Mouse (Mus musculus) common myeloid progenitor, adult 5-6 weeks (primary cell): ENCODE results near the gene Gpr82. TPM values are rescaled to one million over a fixed set of nuclear protein-coding genes. Genes with fewer than 3 reads are reported as not detected.
A peak's percentile ranks its signal among the peaks of the same experiment; 100 is the strongest.

ENCODE experiments used
- ATAC-seq: replicated peaks from 2 replicates; pipeline ENCODE4 v1.8.0; 2016; ENCODE audit warnings: low read depth, mild to moderate bottlenecking, moderate TSS enrichment, inconsistent platforms; ENCODE audit not compliant: poor library complexity, severe bottlenecking
- total RNA-seq: library from RNA; stranded (forward); fragments of 200-1000, 187-1606 nt; gene quantifications from 2 replicates; pipeline ENCODE4 v1.2.3, GENCODE M21; 2017

The Gpr82 gene
- total RNA-seq, 1 experiment from 2014 or later = not detected

DNA sequence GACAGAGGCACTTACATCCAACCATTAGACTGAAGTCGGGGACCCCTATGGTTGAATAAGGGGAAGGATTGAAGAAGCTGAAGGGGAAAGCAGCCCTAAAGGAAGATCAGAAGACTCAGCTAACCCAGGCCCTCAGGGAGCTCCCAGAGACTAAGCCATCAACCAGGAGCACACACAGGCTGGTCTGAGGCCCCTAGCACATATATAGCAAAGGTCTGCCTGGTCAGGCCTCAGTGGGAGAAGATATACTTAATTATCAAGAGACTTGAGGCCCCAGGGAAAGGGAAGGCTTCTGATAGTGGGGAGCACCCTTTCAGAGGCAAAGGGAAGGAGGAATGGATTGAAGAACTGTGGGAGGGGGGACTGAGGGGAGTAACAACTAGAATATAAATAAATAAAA is 25.4 kb downstream of the Gpr82 start:
- ATAC-seq = no peak

DNA sequence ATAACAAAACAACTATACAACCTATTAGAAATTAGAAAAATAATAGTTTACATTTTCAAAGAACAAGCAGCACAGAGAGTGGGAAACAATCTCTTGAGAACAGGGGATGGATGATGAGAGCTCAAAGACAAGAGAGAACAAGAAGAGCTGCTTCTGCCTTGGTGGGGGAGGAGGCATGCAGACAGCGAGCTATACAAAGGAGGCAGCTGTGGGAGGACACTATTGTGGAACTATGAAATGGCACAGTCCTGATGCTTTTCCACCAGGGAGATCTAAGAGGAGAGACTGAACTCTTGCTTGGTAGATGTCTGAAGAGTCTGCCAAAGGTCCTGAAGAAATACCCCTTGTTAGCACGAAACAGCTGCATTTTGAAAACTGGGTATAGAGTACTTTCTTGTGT is 27.2 kb downstream of the Gpr82 start:
- no peak for ATAC-seq

DNA sequence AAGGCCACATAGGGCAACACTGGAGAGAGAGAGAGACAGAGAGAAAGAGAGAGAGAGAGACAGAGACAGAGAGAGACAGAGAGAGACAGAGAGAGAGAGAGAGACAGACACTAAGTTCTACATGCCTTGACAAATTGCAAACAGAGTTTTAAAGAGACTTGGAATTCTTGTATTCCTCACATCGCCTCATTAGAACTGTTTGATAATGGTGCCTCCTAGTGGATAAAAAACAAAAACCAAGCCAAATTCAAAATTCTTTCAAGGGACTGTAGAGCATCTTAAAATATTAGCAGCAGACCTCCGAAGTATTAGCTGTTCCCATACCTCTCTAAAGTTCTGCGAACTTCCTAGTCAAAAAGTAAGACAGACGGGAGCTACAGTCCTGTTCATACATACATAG is 30.7 kb downstream of the Gpr82 start:
- ATAC-seq = no peak

DNA sequence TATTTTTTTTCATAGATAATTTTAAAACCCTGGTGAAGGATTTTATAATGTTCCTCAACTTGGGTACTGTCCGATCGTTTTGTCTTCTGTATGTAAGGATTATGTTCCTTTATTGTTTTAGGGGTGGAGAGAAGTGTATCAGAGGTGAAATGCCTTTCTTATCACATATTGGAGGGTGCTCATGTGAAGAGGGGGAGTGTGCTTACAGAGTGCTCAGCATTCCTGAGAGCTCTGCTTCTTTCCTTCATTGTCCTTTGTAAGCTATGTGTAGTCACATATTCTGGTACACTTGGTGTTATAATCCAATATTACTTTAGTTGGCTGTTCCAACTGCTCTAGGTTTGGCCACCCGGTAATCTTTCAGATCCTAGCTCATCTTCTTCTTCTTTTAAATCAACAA is 39.5 kb downstream of the Gpr82 start:
- no peak for ATAC-seq

DNA sequence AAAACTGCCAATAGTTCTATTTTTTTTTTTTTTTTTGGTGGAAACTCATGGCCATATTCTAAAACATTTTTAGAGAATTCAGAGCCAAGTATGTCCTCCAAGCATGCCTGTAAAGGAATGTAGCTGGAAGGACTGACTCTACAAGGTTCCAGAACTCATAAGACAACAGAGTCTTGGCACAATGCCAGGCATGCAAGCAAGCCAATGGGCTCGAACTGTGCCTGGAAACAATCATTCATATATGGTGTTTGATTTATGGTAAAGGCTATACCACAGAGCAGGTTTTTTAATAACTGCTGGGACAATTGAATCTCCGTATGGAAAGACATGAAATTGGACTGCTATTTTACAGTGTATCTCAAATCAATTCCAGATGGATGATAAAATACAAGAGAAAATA is 43.9 kb downstream of the Gpr82 start:
- no peak for ATAC-seq

DNA sequence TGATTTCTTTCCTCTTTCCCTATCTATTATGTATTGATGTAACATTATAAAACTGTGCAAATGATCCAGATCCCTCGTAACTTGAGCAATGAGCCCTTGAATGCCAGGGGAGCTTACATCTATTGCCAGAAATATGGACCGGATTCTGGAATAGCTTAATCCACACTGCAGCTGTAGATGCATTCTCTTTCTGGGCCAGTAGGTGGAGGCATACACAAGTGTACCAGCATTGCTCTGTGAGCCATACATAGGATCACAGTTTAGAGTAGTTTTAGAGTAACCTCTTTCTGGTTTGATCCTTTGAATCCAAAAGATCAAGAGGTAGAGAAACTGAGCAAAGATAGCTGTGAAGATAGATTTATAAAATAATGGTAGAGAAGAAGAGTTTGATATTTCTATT is 49.0 kb downstream of the Gpr82 start:
- ATAC-seq = peak; percentile 91

Other genes starting within 250 kb of the Gpr82 start
- not detected in 2 replicates for gene Nyx, start 195.3 kb upstream of the Gpr82 start, total RNA-seq
- gene Gpr34, start 29.3 kb upstream of the Gpr82 start, total RNA-seq = 0.46 TPM in 1 of 2 replicates, not detected in the other
- gene Cask, start 190.0 kb downstream of the Gpr82 start, total RNA-seq = 3.5 and 9.6 TPM in 2 replicates